Mouse (Mus musculus): ENCODE measurements at regions not wholly inside any gene's neighbourhood (a gene's known extent, or its start where the extent isn't known, plus 50 kb on each side); places are given as distances from the start of the nearest gene placed in this dataset.

DNA sequence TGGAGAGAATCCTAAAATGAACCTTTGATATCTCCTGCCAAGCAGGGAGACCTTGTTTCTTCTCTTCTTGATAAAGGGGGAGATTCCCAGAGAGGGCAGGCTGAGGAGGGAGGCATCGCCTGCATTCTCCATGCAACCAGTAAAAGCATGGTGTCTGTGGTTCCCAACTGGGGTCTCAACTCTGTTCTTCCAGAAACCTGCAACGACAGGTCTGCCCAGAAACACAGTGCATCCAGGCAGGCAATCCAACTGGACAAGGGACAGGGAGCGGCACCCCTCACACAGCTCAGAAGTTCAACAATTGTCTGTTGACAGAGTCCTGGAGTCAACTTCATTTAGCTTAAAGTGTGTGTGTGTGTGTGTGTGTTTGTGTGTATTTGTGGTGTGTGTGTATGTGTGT lies 75.0 kb upstream of the Lrpprc start:
- Histone ChIP-seq H3K4me1 (ENCODE audit: control insufficient read depth, insufficient read depth) (peaks cover 10% of the 10 kb centered on the region; the same call in 1 of the 2 replicates), H3K27ac (ENCODE audit: low read depth) (peak overlapping the region; percentile 83), H3K4me2 (ENCODE audit: low read depth, low read length) (no peak overlapping the region), H3K9me3 (replicated peaks; ENCODE audit: control insufficient read depth, low read length) (no peaks in the 10 kb centered on the region), H3K4me3 (ENCODE audit: low read depth, low read length) (no peak overlapping the region), H3K9ac (replicated peaks; ENCODE audit: low read depth, low read length) (no peak overlapping the region), H3K27me3 (ENCODE audit: control insufficient read depth, insufficient read depth, low read length) (no peaks in the 10 kb centered on the region), H3K36me3 (replicated peaks; ENCODE audit: control insufficient read depth, insufficient read depth, low read length) (no peaks in the 10 kb centered on the region)
- TF ChIP-seq EP300 (IDR thresholded peaks at IDR 0.05; ENCODE audit: low read depth): no peak
- TF ChIP-seq CTCF (IDR thresholded peaks at IDR 0.05; ENCODE audit: low read depth): no peak
- DNase-seq (ENCODE audit: low spot score): no peak
- peak; percentile 42; the same call in 1 of the 2 replicates for ATAC-seq (ENCODE audit: insufficient read depth, low read depth)
- 48% methylated on average over 3 of the region's 3 CpGs for WGBS

DNA sequence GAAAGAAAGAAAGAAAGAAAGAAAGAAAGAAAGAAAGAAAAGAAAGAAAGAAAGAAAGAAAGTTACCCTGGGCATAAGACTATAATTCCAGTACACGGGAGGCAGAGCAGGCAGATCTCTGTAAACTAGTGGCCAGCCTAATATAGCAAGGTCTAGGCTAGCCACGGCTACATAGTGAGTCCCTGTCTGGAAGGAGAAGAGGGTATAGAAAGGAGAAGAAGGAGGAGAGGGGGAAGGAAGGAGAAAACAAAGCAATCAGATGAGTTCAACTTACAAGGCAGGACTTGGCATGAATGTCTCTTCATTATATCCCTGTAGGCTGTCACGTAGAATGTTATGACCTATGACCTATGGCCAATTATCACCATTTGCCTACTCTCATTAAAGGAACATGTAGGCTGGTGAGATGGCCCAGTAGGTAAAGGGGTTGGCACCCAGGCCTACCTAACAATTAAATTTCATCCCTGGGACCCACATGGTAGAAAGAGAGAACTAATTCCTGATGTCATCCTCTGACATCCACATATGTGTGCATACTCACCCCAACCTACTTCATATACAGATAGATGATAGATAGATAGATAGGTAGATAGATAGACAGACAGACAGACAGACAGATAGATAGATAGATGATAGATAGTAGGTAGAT lies 78.6 kb upstream of the Lrpprc start:
- ATAC-seq (ENCODE audit: insufficient read depth, low read depth) (no peak), DNase-seq (ENCODE audit: low spot score) (no peak)
- Histone ChIP-seq H3K27me3 (ENCODE audit: control insufficient read depth, insufficient read depth, low read length) (no peaks in the 10 kb centered on the region), H3K9ac (replicated peaks; ENCODE audit: low read depth, low read length) (no peak overlapping the region), H3K9me3 (replicated peaks; ENCODE audit: control insufficient read depth, low read length) (no peaks in the 10 kb centered on the region), H3K4me3 (ENCODE audit: low read depth, low read length) (no peak overlapping the region), H3K36me3 (replicated peaks; ENCODE audit: control insufficient read depth, insufficient read depth, low read length) (no peaks in the 10 kb centered on the region), H3K4me2 (ENCODE audit: low read depth, low read length) (no peak overlapping the region), H3K4me1 (ENCODE audit: control insufficient read depth, insufficient read depth) (peaks cover 4% of the 10 kb centered on the region; the same call in 1 of the 2 replicates), H3K27ac (ENCODE audit: low read depth) (no peak overlapping the region)
- WGBS: 83% methylated on average over 3 of the region's 3 CpGs
- TF ChIP-seq CTCF (IDR thresholded peaks at IDR 0.05; ENCODE audit: low read depth) (no peak), EP300 (IDR thresholded peaks at IDR 0.05; ENCODE audit: low read depth) (no peak)

DNA sequence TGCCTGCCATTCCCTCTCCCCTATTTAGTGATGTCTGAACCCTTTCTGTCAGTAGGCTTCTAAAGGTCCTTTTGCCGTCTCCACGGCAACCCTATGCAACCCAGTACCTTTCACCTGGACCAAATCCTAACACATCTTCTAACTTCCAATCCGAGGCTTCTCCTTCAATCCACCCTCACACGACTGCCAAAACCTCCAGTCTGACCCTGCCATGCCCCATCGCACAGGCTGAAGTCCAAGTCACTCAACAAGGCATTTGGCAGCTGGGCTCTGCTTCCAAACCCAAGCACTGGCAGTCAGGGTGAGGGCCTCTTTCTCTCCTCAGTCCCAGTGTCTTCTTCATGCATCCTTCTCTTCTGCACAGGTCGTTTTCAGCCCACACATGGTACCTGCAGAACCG lies 83.0 kb upstream of the Lrpprc start:
- no peaks in the 10 kb centered on the region for H3K9me3 ChIP-seq (replicated peaks; ENCODE audit: control insufficient read depth, low read length)
- DNase-seq (ENCODE audit: low spot score): peak; percentile 28
- no peaks in the 10 kb centered on the region for H3K27me3 ChIP-seq (ENCODE audit: control insufficient read depth, insufficient read depth, low read length)
- H3K27ac ChIP-seq (ENCODE audit: low read depth): peak overlapping the region; percentile 18; the same call in 1 of the 2 replicates
- 59% methylated on average over 7 of the region's 7 CpGs for WGBS
- no peak overlapping the region for H3K4me2 ChIP-seq (ENCODE audit: low read depth, low read length)
- ATAC-seq (ENCODE audit: insufficient read depth, low read depth): no peak; the same call in 1 of the 2 replicates
- H3K9ac ChIP-seq (replicated peaks; ENCODE audit: low read depth, low read length): no peak overlapping the region
- H3K36me3 ChIP-seq (replicated peaks; ENCODE audit: control insufficient read depth, insufficient read depth, low read length): no peaks in the 10 kb centered on the region
- peaks cover 4% of the 10 kb centered on the region; the same call in 1 of the 2 replicates for H3K4me1 ChIP-seq (ENCODE audit: control insufficient read depth, insufficient read depth)
- TF ChIP-seq EP300 (IDR thresholded peaks at IDR 0.05; ENCODE audit: low read depth) (no peak), CTCF (IDR thresholded peaks at IDR 0.05; ENCODE audit: low read depth) (no peak)
- no peak overlapping the region for H3K4me3 ChIP-seq (ENCODE audit: low read depth, low read length)

DNA sequence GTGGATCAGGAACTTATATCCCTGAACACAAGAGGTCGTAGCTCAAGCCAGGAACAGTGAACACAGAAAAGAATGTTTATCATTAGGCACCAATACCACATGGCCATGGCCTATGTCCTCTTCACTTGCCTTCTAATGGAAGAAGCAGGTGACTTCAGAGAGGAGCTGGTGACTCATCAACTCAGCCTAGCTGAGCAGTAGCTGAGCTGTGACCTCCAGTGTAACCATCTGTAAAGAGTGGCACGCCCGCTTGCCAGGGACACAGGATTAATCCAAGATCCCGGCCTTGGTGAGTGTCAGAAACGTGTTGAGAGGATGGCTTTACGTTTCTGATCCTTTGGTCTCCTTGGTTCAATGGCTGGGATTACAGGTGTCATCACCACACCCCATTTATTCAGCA lies 82.0 kb upstream of the Ppm1b start:
- no peaks in the 10 kb centered on the region for H3K27me3 ChIP-seq (ENCODE audit: control insufficient read depth, insufficient read depth, low read length)
- H3K4me2 ChIP-seq (ENCODE audit: low read depth, low read length): no peak overlapping the region
- H3K4me1 ChIP-seq (ENCODE audit: control insufficient read depth, insufficient read depth): peaks cover 4% of the 10 kb centered on the region; the same call in 1 of the 2 replicates
- H3K4me3 ChIP-seq (ENCODE audit: low read depth, low read length): no peak overlapping the region
- no peak overlapping the region for H3K9ac ChIP-seq (replicated peaks; ENCODE audit: low read depth, low read length)
- H3K27ac ChIP-seq (ENCODE audit: low read depth): no peak overlapping the region
- 67% methylated on average over 6 of the region's 6 CpGs for WGBS
- no peak for TF ChIP-seq CTCF (IDR thresholded peaks at IDR 0.05; ENCODE audit: low read depth)
- DNase-seq (ENCODE audit: low spot score) (no peak), ATAC-seq (ENCODE audit: insufficient read depth, low read depth) (no peak)
- no peaks in the 10 kb centered on the region for H3K36me3 ChIP-seq (replicated peaks; ENCODE audit: control insufficient read depth, insufficient read depth, low read length)
- no peaks in the 10 kb centered on the region for H3K9me3 ChIP-seq (replicated peaks; ENCODE audit: control insufficient read depth, low read length)

DNA sequence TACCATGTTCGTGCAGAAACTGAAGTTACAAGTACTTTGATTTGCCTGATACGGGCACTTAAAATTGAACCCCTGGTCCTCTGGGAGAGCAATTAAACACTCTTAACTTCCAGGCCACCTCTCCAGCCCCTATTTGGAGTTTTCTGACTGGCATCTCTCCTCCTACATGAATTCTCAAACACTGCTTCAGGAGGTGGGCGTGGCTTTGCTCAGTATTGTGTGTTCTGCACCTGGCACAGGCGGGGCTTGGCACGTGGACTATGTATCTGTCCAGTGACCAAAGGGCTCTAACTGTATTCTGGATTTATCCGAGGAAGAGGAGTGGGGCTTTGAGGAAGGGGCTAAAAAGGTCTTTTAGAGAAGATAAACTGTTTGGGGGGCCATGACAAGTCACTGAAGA lies 81.5 kb upstream of the Ppm1b start:
- peaks cover 4% of the 10 kb centered on the region; the same call in 1 of the 2 replicates for H3K4me1 ChIP-seq (ENCODE audit: control insufficient read depth, insufficient read depth)
- no peak for TF ChIP-seq CTCF (IDR thresholded peaks at IDR 0.05; ENCODE audit: low read depth)
- no peak for TF ChIP-seq EP300 (IDR thresholded peaks at IDR 0.05; ENCODE audit: low read depth)
- no peak overlapping the region for H3K27ac ChIP-seq (ENCODE audit: low read depth)
- WGBS: 74% methylated on average over 6 of the region's 6 CpGs
- no peaks in the 10 kb centered on the region for H3K27me3 ChIP-seq (ENCODE audit: control insufficient read depth, insufficient read depth, low read length)
- no peak overlapping the region for H3K4me2 ChIP-seq (ENCODE audit: low read depth, low read length)
- H3K9ac ChIP-seq (replicated peaks; ENCODE audit: low read depth, low read length): no peak overlapping the region
- no peaks in the 10 kb centered on the region for H3K36me3 ChIP-seq (replicated peaks; ENCODE audit: control insufficient read depth, insufficient read depth, low read length)
- H3K4me3 ChIP-seq (ENCODE audit: low read depth, low read length): no peak overlapping the region
- no peaks in the 10 kb centered on the region for H3K9me3 ChIP-seq (replicated peaks; ENCODE audit: control insufficient read depth, low read length)
- ATAC-seq (ENCODE audit: insufficient read depth, low read depth): no peak
- no peak for DNase-seq (ENCODE audit: low spot score)

DNA sequence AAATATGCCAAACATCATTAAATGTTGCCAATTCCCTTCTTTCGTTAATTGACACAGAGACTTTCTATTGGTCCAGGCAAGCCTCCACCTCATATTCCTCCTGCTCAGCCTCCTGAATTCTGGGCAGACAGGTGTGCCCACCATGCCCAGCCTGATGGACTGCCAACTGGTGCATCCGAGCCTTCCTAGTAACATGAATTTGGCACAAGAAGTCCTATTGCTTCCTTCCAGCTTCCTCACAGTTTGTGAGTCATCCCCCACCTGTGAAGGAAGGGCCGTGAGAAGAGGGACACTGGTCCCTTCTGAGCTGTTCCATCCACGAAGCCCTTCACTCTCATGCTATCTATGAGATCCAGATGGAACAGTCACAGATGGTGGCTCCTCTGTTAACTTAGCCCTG lies 80.5 kb upstream of the Ppm1b start:
- ATAC-seq (ENCODE audit: insufficient read depth, low read depth): no peak
- Histone ChIP-seq H3K27me3 (ENCODE audit: control insufficient read depth, insufficient read depth, low read length) (no peaks in the 10 kb centered on the region), H3K4me1 (ENCODE audit: control insufficient read depth, insufficient read depth) (peaks cover 4% of the 10 kb centered on the region; the same call in 1 of the 2 replicates), H3K4me3 (ENCODE audit: low read depth, low read length) (no peak overlapping the region), H3K36me3 (replicated peaks; ENCODE audit: control insufficient read depth, insufficient read depth, low read length) (no peaks in the 10 kb centered on the region), H3K9ac (replicated peaks; ENCODE audit: low read depth, low read length) (no peak overlapping the region), H3K4me2 (ENCODE audit: low read depth, low read length) (no peak overlapping the region), H3K27ac (ENCODE audit: low read depth) (no peak overlapping the region), H3K9me3 (replicated peaks; ENCODE audit: control insufficient read depth, low read length) (no peaks in the 10 kb centered on the region)
- DNase-seq (ENCODE audit: low spot score): no peak
- TF ChIP-seq CTCF (IDR thresholded peaks at IDR 0.05; ENCODE audit: low read depth) (no peak), EP300 (IDR thresholded peaks at IDR 0.05; ENCODE audit: low read depth) (no peak)
- 73% methylated on average over 4 of the region's 4 CpGs for WGBS

All from heart, postnatal 0 days (tissue).